Mouse (Mus musculus) midbrain, embryonic 13.5 days (tissue): ENCODE measurements at regions not wholly inside any gene's neighbourhood (a gene's known extent, or its start where the extent isn't known, plus 50 kb on each side); places are given as distances from the start of the nearest gene placed in this dataset.

Experiments used
- ATAC-seq: fragments of 200-750 bp; cut with Nextera tagmentation; 2 replicates; pipeline ENCODE4 v1.8.0; 2017; ENCODE audit warnings: mild to moderate bottlenecking, moderate TSS enrichment, moderate library complexity
- H3K27ac ChIP-seq: fragments of 300-500 bp; sonication (generic); 2 replicates; pipeline ENCODE4 v1.5.1; 2015; ENCODE audit warnings: inconsistent platforms, mild to moderate bottlenecking, moderate library complexity
- H3K27me3 ChIP-seq: fragments of 300-500 bp; sonication (generic); 2 replicates; pipeline ENCODE4 v1.6.1; 2015; ENCODE audit warnings: mild to moderate bottlenecking, inconsistent platforms
- H3K36me3 ChIP-seq: fragments of 300-500 bp; sonication (generic); 2 replicates; pipeline ENCODE4 v1.6.1; 2015; ENCODE audit warnings: mild to moderate bottlenecking, inconsistent platforms
- H3K4me1 ChIP-seq: fragments of 300-500 bp; sonication (generic); replicated peaks from 2 replicates; pipeline ENCODE4 v1.6.1; 2015; ENCODE audit warnings: inconsistent platforms
- H3K4me2 ChIP-seq: fragments of 300-500 bp; sonication (generic); replicated peaks from 2 replicates; pipeline ENCODE4 v1.6.1; 2015; ENCODE audit warnings: moderate library complexity, mild to moderate bottlenecking, inconsistent platforms
- H3K4me3 ChIP-seq: fragments of 300-500 bp; sonication (generic); replicated peaks from 2 replicates; pipeline ENCODE4 v1.5.1; 2015; ENCODE audit warnings: mild to moderate bottlenecking, inconsistent platforms
- H3K9ac ChIP-seq: fragments of 300-500 bp; sonication (generic); replicated peaks from 2 replicates; pipeline ENCODE4 v1.6.1; 2015; ENCODE audit warnings: mild to moderate bottlenecking, inconsistent platforms
- H3K9me3 ChIP-seq: fragments of 300-500 bp; sonication (generic); 2 replicates; pipeline ENCODE4 v1.6.1; 2016; ENCODE audit warnings: mild to moderate bottlenecking, inconsistent platforms
- WGBS: fragments of 180-500 bp; shearing (Covaris S2); methylation state at CpG from one replicate; pipeline ENCODE4 v1.1.7; 2015; 5-methylcytosine and 5-hydroxymethylcytosine counted together

DNA sequence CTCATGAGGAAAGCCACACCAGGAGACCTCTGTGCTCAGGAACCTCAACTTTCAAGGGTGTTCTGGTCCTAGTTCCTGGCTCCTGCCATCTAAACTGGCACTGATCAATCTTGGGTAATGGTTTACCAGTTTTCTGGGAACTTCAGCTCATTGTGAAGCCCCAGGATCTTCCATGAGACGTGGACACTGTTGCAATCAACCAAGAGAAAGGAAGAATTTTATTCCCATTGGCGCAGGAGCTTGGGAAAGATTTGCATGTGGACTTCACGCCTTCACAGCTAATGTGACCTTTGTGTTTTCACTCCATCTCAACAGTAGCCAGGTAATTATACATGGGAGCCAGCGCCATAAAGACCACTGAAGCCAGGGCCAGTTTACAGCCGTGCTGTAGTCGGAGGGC lies 217.8 kb upstream of the Fam19a5 start:
- H3K4me2 ChIP-seq: no peak overlapping the region
- no peak overlapping the region for H3K9ac ChIP-seq
- no peak for ATAC-seq
- H3K27ac ChIP-seq: no peak overlapping the region
- H3K27me3 ChIP-seq: no peaks in the 10 kb centered on the region
- WGBS: 78% methylated on average over 6 of the region's 6 CpGs
- no peaks in the 10 kb centered on the region for H3K36me3 ChIP-seq
- no peaks in the 10 kb centered on the region for H3K9me3 ChIP-seq
- H3K4me1 ChIP-seq: no peaks in the 10 kb centered on the region
- no peak overlapping the region for H3K4me3 ChIP-seq

- no peaks in the 10 kb centered on the region for H3K9me3 ChIP-seq
- no peaks in the 10 kb centered on the region for H3K27me3 ChIP-seq
- no peaks in the 10 kb centered on the region for H3K36me3 ChIP-seq
- H3K9ac ChIP-seq: no peak overlapping the region
- peaks cover 8% of the 10 kb centered on the region; the same call in 1 of the 2 replicates for H3K4me1 ChIP-seq
- WGBS: 64% methylated on average over 3 of the region's 3 CpGs
- H3K4me2 ChIP-seq: no peak overlapping the region
- no peak overlapping the region for H3K27ac ChIP-seq
- no peak for ATAC-seq
- H3K4me3 ChIP-seq: no peak overlapping the region
These were observed 211.7 kb upstream of the Fam19a5 start for GRCm38 (mm10) chr15:87332441-87332840.

GRCm38 (mm10) chr15:87333527-87333926 lies 210.6 kb upstream of the Fam19a5 start:
- no peaks in the 10 kb centered on the region for H3K36me3 ChIP-seq
- H3K9me3 ChIP-seq: no peaks in the 10 kb centered on the region
- H3K4me2 ChIP-seq: no peak overlapping the region
- no peak for ATAC-seq
- no peak overlapping the region for H3K9ac ChIP-seq
- peaks cover 8% of the 10 kb centered on the region; the same call in 1 of the 2 replicates for H3K4me1 ChIP-seq
- no peak overlapping the region for H3K27ac ChIP-seq
- H3K4me3 ChIP-seq: no peak overlapping the region
- 53% methylated on average over 4 of the region's 4 CpGs for WGBS
- no peaks in the 10 kb centered on the region for H3K27me3 ChIP-seq

GRCm38 (mm10) chr15:87334430-87334829 lies 209.7 kb upstream of the Fam19a5 start:
- Histone ChIP-seq H3K4me1 (peaks cover 8% of the 10 kb centered on the region; the same call in 1 of the 2 replicates), H3K9me3 (no peaks in the 10 kb centered on the region), H3K27me3 (no peaks in the 10 kb centered on the region), H3K9ac (no peak overlapping the region), H3K36me3 (no peaks in the 10 kb centered on the region), H3K27ac (no peak overlapping the region), H3K4me3 (no peak overlapping the region), H3K4me2 (no peak overlapping the region)
- 76% methylated on average over 4 of the region's 4 CpGs for WGBS
- no peak for ATAC-seq

DNA sequence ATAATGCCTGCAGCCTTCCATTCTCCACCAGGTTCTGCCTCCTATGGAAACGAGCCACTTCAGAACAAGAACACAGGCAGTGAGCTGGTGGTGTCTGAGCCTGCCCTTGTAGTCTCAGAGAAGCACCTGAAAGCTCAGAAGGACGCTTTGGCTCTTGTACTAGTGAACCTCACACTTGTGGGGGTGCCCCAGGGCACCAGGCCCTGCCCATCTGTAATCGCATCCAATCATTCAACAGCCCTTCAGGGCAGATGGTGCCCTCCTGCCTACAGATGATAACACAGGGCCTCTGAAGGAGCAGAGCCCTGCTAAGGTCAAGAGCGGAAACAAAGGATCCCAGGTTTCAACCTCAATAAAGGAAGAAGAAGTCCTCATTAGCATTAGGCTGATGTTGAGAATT lies 208.8 kb upstream of the Fam19a5 start:
- ATAC-seq: no peak; the same call in 1 of the 2 replicates
- Histone ChIP-seq H3K9ac (no peak overlapping the region), H3K36me3 (no peaks in the 10 kb centered on the region), H3K4me3 (no peak overlapping the region), H3K9me3 (no peaks in the 10 kb centered on the region), H3K27ac (no peak overlapping the region), H3K4me1 (peaks cover 16% of the 10 kb centered on the region; the same call in 1 of the 2 replicates), H3K27me3 (no peaks in the 10 kb centered on the region), H3K4me2 (no peak overlapping the region)
- 74% methylated on average over 4 of the region's 4 CpGs for WGBS

GRCm38 (mm10) chr15:87335737-87336136 lies 208.4 kb upstream of the Fam19a5 start:
- Histone ChIP-seq H3K27me3 (no peaks in the 10 kb centered on the region), H3K36me3 (no peaks in the 10 kb centered on the region), H3K9me3 (no peaks in the 10 kb centered on the region), H3K4me3 (no peak overlapping the region), H3K27ac (no peak overlapping the region), H3K4me2 (no peak overlapping the region), H3K4me1 (peaks cover 16% of the 10 kb centered on the region; the same call in 1 of the 2 replicates), H3K9ac (no peak overlapping the region)
- WGBS: 80% methylated on average over 11 of the region's 11 CpGs
- no peak for ATAC-seq

- H3K27me3 ChIP-seq: no peaks in the 10 kb centered on the region
- no peaks in the 10 kb centered on the region for H3K9me3 ChIP-seq
- no peaks in the 10 kb centered on the region for H3K36me3 ChIP-seq
- H3K9ac ChIP-seq: no peak overlapping the region
- 0 out of 2 replicates have a peak, but pooled peaks cover 8% of the 10 kb centered on the region for H3K4me1 ChIP-seq
- ATAC-seq: no peak
- WGBS: 43% methylated on average over 3 of the region's 3 CpGs
- H3K4me3 ChIP-seq: no peak overlapping the region
- no peak overlapping the region for H3K4me2 ChIP-seq
- H3K27ac ChIP-seq: no peak overlapping the region
These were observed 204.2 kb upstream of the Fam19a5 start for GRCm38 (mm10) chr15:87339904-87340303.

GRCm38 (mm10) chr15:87342656-87343055 lies 201.4 kb upstream of the Fam19a5 start:
- no peak overlapping the region for H3K9ac ChIP-seq
- H3K4me1 ChIP-seq: 0 out of 2 replicates have a peak, but pooled peaks cover 8% of the 10 kb centered on the region
- H3K9me3 ChIP-seq: no peaks in the 10 kb centered on the region
- H3K4me2 ChIP-seq: no peak overlapping the region
- H3K27me3 ChIP-seq: no peaks in the 10 kb centered on the region
- H3K36me3 ChIP-seq: no peaks in the 10 kb centered on the region
- no peak overlapping the region for H3K27ac ChIP-seq
- H3K4me3 ChIP-seq: no peak overlapping the region
- no peak for ATAC-seq
- WGBS: 88% methylated on average over 1 of the region's 1 CpGs

GRCm38 (mm10) chr15:87345826-87346225 lies 198.3 kb upstream of the Fam19a5 start:
- no peak; the same call in 1 of the 2 replicates for ATAC-seq
- Histone ChIP-seq H3K36me3 (no peaks in the 10 kb centered on the region), H3K27me3 (no peaks in the 10 kb centered on the region), H3K9me3 (no peaks in the 10 kb centered on the region), H3K9ac (no peak overlapping the region), H3K4me3 (no peak overlapping the region), H3K4me1 (peaks cover 9% of the 10 kb centered on the region), H3K27ac (no peak overlapping the region), H3K4me2 (no peak overlapping the region)
- 60% methylated on average over 3 of the region's 3 CpGs for WGBS

DNA sequence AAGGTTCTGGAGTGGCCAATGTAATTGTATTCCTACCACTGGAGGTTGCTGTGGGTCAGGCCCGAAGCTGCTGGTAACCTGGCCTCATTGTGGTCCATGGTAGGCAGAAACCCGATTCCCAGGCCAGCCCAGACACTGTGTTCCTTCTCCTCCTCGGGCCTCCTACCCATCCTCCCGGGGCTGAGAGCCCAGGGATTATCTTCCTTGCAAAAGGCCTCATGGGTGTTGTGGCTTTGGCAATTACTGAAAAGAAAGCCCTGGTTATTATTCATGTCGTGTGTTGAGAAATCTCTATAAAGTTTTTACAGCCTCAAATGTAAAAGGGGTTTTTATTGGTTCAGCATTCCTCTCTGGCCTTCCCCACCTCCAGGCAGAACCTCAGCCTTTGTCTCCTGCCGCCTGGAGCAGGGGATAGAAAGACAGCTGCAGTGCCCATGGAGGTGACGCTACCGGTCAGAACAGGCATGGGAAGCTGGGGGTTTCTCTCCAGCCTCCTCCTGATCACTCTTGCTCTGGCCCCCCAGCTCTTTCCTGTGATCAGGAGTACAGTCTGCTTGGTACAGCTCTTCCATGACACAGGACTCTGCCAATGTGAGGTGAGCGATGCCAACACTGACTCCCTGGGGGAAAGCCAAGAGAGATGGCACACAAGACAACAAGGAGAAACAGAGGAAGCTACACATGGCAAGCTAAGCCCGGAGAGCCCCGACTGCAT lies 194.4 kb upstream of the Fam19a5 start:
- WGBS: 47% methylated on average over 11 of the region's 11 CpGs
- H3K4me3 ChIP-seq: no peak overlapping the region
- peaks cover 9% of the 10 kb centered on the region for H3K4me1 ChIP-seq
- no peak overlapping the region for H3K9ac ChIP-seq
- ATAC-seq: peak; percentile 74
- H3K27ac ChIP-seq: peak overlapping the region; percentile 59
- no peaks in the 10 kb centered on the region for H3K36me3 ChIP-seq
- H3K9me3 ChIP-seq: no peaks in the 10 kb centered on the region
- H3K27me3 ChIP-seq: no peaks in the 10 kb centered on the region
- no peak overlapping the region for H3K4me2 ChIP-seq

DNA sequence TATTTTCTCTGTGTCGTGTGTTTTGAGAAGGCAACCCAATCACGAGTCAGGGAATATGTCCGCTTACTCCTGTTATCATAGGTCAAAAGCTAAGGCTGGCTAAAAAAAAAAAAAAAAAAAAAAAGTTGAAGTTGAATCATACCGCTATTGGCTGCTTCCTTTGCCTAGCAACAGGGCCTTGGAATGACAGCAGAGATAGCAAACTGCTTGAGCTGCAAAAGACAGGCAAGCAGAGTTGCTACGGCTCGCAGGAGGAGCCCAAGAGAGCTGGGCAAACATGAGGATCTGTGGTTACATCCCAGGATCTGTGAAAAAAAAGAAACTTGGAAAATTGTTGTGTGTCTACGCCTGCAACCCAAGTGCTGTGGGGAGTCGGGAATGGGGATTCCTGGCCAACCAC lies 191.3 kb upstream of the Fam19a5 start:
- ATAC-seq: no peak
- Histone ChIP-seq H3K36me3 (no peaks in the 10 kb centered on the region), H3K4me3 (no peak overlapping the region), H3K27ac (no peak overlapping the region), H3K27me3 (no peaks in the 10 kb centered on the region), H3K9ac (no peak overlapping the region), H3K4me2 (no peak overlapping the region), H3K4me1 (peaks cover 9% of the 10 kb centered on the region), H3K9me3 (no peaks in the 10 kb centered on the region)
- WGBS: 82% methylated on average over 8 of the region's 8 CpGs

DNA sequence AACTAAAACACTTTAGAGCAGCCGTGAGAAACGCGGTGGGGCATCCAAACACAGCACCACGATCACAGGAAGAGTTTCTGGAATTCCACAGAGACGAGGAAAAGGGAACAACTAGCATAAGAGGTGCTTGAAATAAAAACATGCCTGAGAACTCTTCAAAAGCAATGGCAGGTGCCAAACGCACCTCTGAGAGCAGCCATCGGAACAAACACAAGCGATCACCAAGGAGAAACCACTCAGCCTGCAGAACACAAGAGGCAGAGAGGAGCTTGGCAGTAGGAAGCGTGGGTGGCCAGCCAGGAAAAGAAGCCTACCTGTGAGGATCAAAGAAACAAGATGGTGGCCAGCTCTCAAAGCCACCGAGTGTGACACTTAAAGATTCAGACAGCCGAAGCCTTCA lies 190.2 kb upstream of the Fam19a5 start:
- H3K4me1 ChIP-seq: peaks cover 9% of the 10 kb centered on the region
- H3K9ac ChIP-seq: no peak overlapping the region
- no peaks in the 10 kb centered on the region for H3K36me3 ChIP-seq
- 89% methylated on average over 11 of the region's 11 CpGs for WGBS
- H3K4me3 ChIP-seq: no peak overlapping the region
- no peaks in the 10 kb centered on the region for H3K9me3 ChIP-seq
- no peak overlapping the region for H3K27ac ChIP-seq
- no peak for ATAC-seq
- H3K27me3 ChIP-seq: no peaks in the 10 kb centered on the region
- no peak overlapping the region for H3K4me2 ChIP-seq

- Histone ChIP-seq H3K9me3 (no peaks in the 10 kb centered on the region), H3K27me3 (no peaks in the 10 kb centered on the region), H3K27ac (no peak overlapping the region), H3K4me3 (no peak overlapping the region), H3K9ac (no peak overlapping the region), H3K36me3 (no peaks in the 10 kb centered on the region), H3K4me2 (no peak overlapping the region), H3K4me1 (no peaks in the 10 kb centered on the region)
- no peak for ATAC-seq
- WGBS: 77% methylated on average over 3 of the region's 3 CpGs
These were observed 183.6 kb upstream of the Fam19a5 start for GRCm38 (mm10) chr15:87360457-87360856.
